Mouse (Mus musculus): ENCODE data around the gene Gm21958. TPM values are rescaled to one million over a fixed set of nuclear protein-coding genes. Genes with fewer than 3 reads are reported as not detected.
A peak's percentile ranks its signal among the peaks of the same experiment; 100 is the strongest.

Gene Gm21958
- polyA plus RNA-seq, 1 experiment from 2014 or later = 1.3 TPM

DNA sequence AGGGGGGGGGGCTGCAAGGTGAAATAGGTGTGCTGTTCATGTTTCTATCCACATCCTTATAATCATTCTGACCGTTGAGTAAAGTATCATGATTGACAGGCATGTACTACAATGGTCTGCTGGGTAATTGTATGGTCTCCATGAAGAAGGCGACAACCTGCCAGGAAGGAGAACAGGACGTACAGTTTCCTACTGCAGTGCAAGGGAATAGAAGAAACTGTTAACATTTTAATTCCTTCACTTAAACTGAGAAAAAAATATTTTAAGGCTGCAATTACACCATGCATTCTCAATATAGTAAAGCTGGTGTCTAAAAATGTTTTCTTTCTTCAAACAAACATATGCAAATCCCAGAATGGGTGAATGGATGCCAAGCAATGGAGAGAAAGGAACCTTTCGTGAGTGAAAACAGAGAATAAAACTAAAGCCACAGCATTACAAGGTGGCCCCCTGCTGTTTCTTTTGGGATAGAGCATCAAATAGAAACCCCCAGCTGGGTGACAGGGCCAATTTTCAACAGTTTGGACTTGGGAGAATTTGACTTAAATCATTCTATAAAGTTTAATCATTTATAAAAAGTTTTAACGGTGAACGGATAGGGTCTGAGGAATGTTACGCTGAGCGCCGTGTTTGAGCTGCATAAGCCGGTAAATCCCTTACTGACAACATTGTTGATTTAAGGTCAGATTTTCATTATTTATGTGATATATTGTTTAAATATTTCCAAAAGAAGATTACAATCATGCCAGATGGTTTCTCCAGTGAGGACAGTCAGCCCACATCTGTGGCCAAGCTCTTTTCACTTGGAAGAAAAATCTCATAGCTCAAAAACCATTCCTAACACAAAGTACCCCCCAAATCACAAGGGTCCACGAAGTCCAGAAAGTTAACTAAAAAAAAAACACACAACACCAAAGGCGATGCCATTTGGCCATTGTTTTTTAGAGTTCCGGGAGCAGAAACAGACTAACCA is 41.3 kb downstream of the Gm21958 start:
- no peaks in the 10 kb centered on the region for H3K27me3 ChIP-seq
- no peaks in the 10 kb centered on the region for H3K9me3 ChIP-seq
- no peak overlapping the region for H3K9ac ChIP-seq
- no peak for ATAC-seq (ENCODE audit: low FRiP score, low read depth)
- no peak overlapping the region for H3K4me3 ChIP-seq
- H3K4me2 ChIP-seq (replicated peaks) = no peak overlapping the region
- no peaks in the 10 kb centered on the region for H3K36me3 ChIP-seq
- WGBS = 52% methylated on average over 13 of the region's 13 CpGs
- H3K27ac ChIP-seq = no peak overlapping the region
- peaks cover 9% of the 10 kb centered on the region; the same call in 1 of the 2 replicates for H3K4me1 ChIP-seq

DNA sequence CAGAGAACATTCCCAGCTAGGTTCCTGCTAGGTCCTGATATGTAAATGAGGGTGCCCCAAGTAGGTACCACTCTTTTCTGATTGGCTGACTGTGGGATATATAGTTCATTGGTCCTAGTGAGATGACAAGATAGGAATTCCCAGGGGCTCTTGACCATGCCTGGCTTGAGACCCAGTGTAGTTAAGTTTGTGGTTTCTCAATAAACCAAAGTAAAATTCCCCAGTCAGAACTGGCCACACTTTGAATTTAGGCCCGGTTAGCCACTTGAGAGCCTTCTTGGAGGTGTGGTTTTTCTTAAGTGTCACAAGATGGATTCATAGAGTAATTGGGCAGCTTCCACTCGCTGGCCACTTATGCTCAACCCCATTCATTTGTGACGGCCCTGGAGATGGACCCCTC is 42.0 kb downstream of the Gm21958 start:
- Histone ChIP-seq H3K4me1 (peaks cover 9% of the 10 kb centered on the region; the same call in 1 of the 2 replicates), H3K27ac (no peak overlapping the region), H3K36me3 (no peaks in the 10 kb centered on the region), H3K27me3 (no peaks in the 10 kb centered on the region), H3K4me2 (replicated peaks) (no peak overlapping the region), H3K9ac (no peak overlapping the region), H3K9me3 (no peaks in the 10 kb centered on the region), H3K4me3 (no peak overlapping the region)
- no peak for ATAC-seq (ENCODE audit: low FRiP score, low read depth)
- WGBS = 75% methylated on average over 3 of the region's 3 CpGs

DNA sequence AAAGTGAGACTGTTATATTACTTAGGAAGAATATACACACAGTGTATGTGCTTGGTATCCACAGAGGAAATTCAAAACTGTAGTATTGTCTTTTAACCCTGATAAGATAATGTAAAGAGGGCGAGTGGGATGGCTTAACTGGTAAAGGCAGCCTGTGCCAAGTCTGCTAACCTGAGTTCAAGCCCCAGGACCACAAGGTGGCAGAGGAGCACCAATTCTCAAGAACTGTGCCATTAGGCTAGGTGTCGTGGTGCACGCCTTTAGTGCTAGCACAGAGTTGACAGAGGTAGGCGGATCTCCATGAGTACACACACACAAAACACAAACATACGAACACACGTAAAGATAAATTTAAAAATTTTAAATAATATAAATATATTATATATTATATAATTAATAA is 44.6 kb downstream of the Gm21958 start:
- no peaks in the 10 kb centered on the region for H3K27me3 ChIP-seq
- H3K4me1 ChIP-seq = peaks cover 9% of the 10 kb centered on the region; the same call in 1 of the 2 replicates
- no peak for ATAC-seq (ENCODE audit: low FRiP score, low read depth)
- H3K9ac ChIP-seq = no peak overlapping the region
- H3K27ac ChIP-seq = no peak overlapping the region
- no peak overlapping the region for H3K4me3 ChIP-seq
- no peak overlapping the region for H3K4me2 ChIP-seq (replicated peaks)
- H3K36me3 ChIP-seq = no peaks in the 10 kb centered on the region
- no peaks in the 10 kb centered on the region for H3K9me3 ChIP-seq
- 88% methylated on average over 6 of the region's 6 CpGs for whole genome bisulfite sequencing

GRCm38 (mm10) chr3:54668722-54669121 is 45.4 kb downstream of the Gm21958 start:
- H3K4me3 ChIP-seq = no peak overlapping the region
- H3K9ac ChIP-seq = no peak overlapping the region
- peaks cover 6% of the 10 kb centered on the region; the same call in 1 of the 2 replicates for H3K4me1 ChIP-seq
- no peak overlapping the region for H3K27ac ChIP-seq
- 83% methylated on average over 6 of the region's 6 CpGs for WGBS
- H3K4me2 ChIP-seq (replicated peaks) = no peak overlapping the region
- H3K9me3 ChIP-seq = no peaks in the 10 kb centered on the region
- ATAC-seq (ENCODE audit: low FRiP score, low read depth) = no peak
- no peaks in the 10 kb centered on the region for H3K36me3 ChIP-seq
- no peaks in the 10 kb centered on the region for H3K27me3 ChIP-seq

DNA sequence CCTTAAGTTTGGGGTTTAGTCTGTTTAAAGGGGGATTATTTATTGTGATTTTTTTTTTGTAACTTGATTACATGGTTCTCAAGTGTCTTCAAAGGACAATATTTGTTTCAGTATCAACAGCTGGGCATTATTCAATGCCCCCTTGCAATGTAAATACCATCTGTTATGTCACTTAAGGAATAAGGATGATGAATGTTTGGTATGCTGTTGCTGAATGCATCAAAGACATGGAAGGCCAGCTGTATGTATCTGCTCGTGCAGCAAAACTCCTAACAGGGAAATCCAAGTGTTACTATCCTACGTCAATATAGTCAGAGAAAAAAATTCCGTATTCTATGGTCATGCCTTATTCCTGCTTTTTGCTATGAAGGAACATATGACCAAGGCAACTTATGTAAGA is 46.0 kb downstream of the Gm21958 start:
- no peak overlapping the region for H3K4me2 ChIP-seq (replicated peaks)
- no peaks in the 10 kb centered on the region for H3K4me1 ChIP-seq
- no peak overlapping the region for H3K27ac ChIP-seq
- H3K9me3 ChIP-seq = no peaks in the 10 kb centered on the region
- 71% methylated on average over 3 of the region's 3 CpGs for WGBS
- ATAC-seq (ENCODE audit: low FRiP score, low read depth) = peak; percentile 66; the same call in 1 of the 2 replicates
- no peaks in the 10 kb centered on the region for H3K36me3 ChIP-seq
- H3K4me3 ChIP-seq = no peak overlapping the region
- H3K27me3 ChIP-seq = no peaks in the 10 kb centered on the region
- H3K9ac ChIP-seq = no peak overlapping the region

Other genes with a start within 250 kb of the Gm21958 start
- 123 and 124 TPM in 2 replicates for gene Supt20, start 21.5 kb downstream of the Gm21958 start, polyA plus RNA-seq (2015; fragmentation: Nextera tagmentation; extraction: Ambion mirVana)
- gene Exosc8, start 21.0 kb upstream of the Gm21958 start, polyA plus RNA-seq (2015; fragmentation: Nextera tagmentation; extraction: Ambion mirVana) = 122 and 137 TPM in 2 replicates
- gene Alg5, start 21.2 kb upstream of the Gm21958 start, polyA plus RNA-seq (2015; fragmentation: Nextera tagmentation; extraction: Ambion mirVana) = 49.3 and 50.5 TPM in 2 replicates
- gene Smad9, start 41.2 kb upstream of the Gm21958 start, polyA plus RNA-seq (2015; fragmentation: Nextera tagmentation; extraction: Ambion mirVana) = 1.4 and 1.7 TPM in 2 replicates
- gene Rfxap, start 93.4 kb upstream of the Gm21958 start, polyA plus RNA-seq (2015; fragmentation: Nextera tagmentation; extraction: Ambion mirVana) = 34.8 and 36.8 TPM in 2 replicates
- 0.13 and 0.23 TPM in 2 replicates for gene Sertm1, start 201.5 kb upstream of the Gm21958 start, polyA plus RNA-seq (2015; fragmentation: Nextera tagmentation; extraction: Ambion mirVana)